Mouse (Mus musculus) lung, adult 2 months (tissue): ENCODE data around the gene Dhcr24. TPM values are rescaled to one million over a fixed set of nuclear protein-coding genes. Genes with fewer than 3 reads are reported as not detected.

ENCODE experiments used
- DNase-seq: peaks from one replicate; pipeline ENCODE4 v3.0.0; 2022
- H3K4me1 ChIP-seq: fragments of 200-500 bp; 2 replicates; pipeline ENCODE4 v1.6.1; 2011; ENCODE audit warnings: low read length; ENCODE audit not compliant: control insufficient read depth, insufficient read depth
- H3K4me3 ChIP-seq: fragments of 200-500 bp; replicated peaks from 2 replicates; pipeline ENCODE3; 2011; ENCODE audit warnings: low read depth, mild to moderate bottlenecking, control low read depth, low read length; ENCODE audit errors: extremely low read depth
- CTCF ChIP-seq: fragments of 200-500 bp; IDR thresholded peaks from 2 replicates; pipeline ENCODE4 v1.5.1; 2011; ENCODE audit warnings: mild to moderate bottlenecking, low read length, control low read depth; ENCODE audit not compliant: insufficient read depth
- POLR2A ChIP-seq: fragments of 200-500 bp; IDR thresholded peaks from 2 replicates; pipeline ENCODE4 v1.6.1; 2011; ENCODE audit warnings: low read depth, mild to moderate bottlenecking, control low read depth, low read length, borderline replicate concordance; ENCODE audit errors: extremely low read depth
- WGBS: fragments of 180-500 bp; shearing (Covaris S2); methylation state at CpG from one replicate; pipeline ENCODE4 v1.1.7; 2018; 5-methylcytosine and 5-hydroxymethylcytosine counted together
- polyA plus RNA-seq: library from polyadenylated mRNA; depleted of rRNA; stranded (reverse); fragments of >200 nt; gene quantifications from 2 replicates; pipeline ENCODE4 v1.2.3, GENCODE M21; 2012

Dhcr24 gene
- polyA plus RNA-seq, 1 experiment: 94.0 TPM

- no peak for DNase-seq
- TF ChIP-seq POLR2A: no peak
- TF ChIP-seq CTCF: no peak
- WGBS: 30% methylated on average over 7 of the region's 7 CpGs
- H3K4me1 ChIP-seq: 0 out of 2 replicates have a peak, but pooled peaks cover 2% of the 10 kb centered on the region
- no peak overlapping the region for H3K4me3 ChIP-seq
Observed at GRCm38 (mm10) chr4:106534256-106534655, 26.6 kb upstream of the Dhcr24 start.

- H3K4me1 ChIP-seq: no peaks in the 10 kb centered on the region
- no peak overlapping the region for H3K4me3 ChIP-seq
- WGBS: 81% methylated on average over 5 of the region's 5 CpGs
- no peak for DNase-seq
- TF ChIP-seq CTCF (no peak), POLR2A (no peak)
Observed at GRCm38 (mm10) chr4:106539756-106540155, 21.1 kb upstream of the Dhcr24 start.

GRCm38 (mm10) chr4:106541491-106541890 lies 19.3 kb upstream of the Dhcr24 start:
- H3K4me1 ChIP-seq: no peaks in the 10 kb centered on the region
- 50% methylated on average over 3 of the region's 3 CpGs for WGBS
- no peak for TF ChIP-seq CTCF
- no peak overlapping the region for H3K4me3 ChIP-seq
- no peak for DNase-seq

GRCm38 (mm10) chr4:106542211-106542610 lies 18.6 kb upstream of the Dhcr24 start:
- no peak for DNase-seq
- TF ChIP-seq CTCF (no peak), POLR2A (no peak)
- no peak overlapping the region for H3K4me3 ChIP-seq
- no peaks in the 10 kb centered on the region for H3K4me1 ChIP-seq
- 74% methylated on average over 2 of the region's 2 CpGs for WGBS

- WGBS: 43% methylated on average over 8 of the region's 8 CpGs
- TF ChIP-seq CTCF (no peak), POLR2A (no peak)
Observed at GRCm38 (mm10) chr4:106545817-106546373, 14.9 kb upstream of the Dhcr24 start.

GRCm38 (mm10) chr4:106546896-106547295 lies 13.9 kb upstream of the Dhcr24 start:
- WGBS: 62% methylated on average over 1 of the region's 1 CpGs

More at GRCm38 (mm10) chr4:106545817-106546373, 14.9 kb upstream of the Dhcr24 start:
- Histone ChIP-seq H3K4me1 (no peaks in the 10 kb centered on the region), H3K4me3 (no peak overlapping the region)
- no peak for DNase-seq

GRCm38 (mm10) chr4:106548113-106548512 lies 12.7 kb upstream of the Dhcr24 start:
- 85% methylated on average over 3 of the region's 3 CpGs for WGBS
- no peak for DNase-seq
- no peak for TF ChIP-seq CTCF
- no peak for TF ChIP-seq POLR2A

More at GRCm38 (mm10) chr4:106546896-106547295, 13.9 kb upstream of the Dhcr24 start:
- Histone ChIP-seq H3K4me3 (no peak overlapping the region), H3K4me1 (no peaks in the 10 kb centered on the region)
- DNase-seq: no peak
- no peak for TF ChIP-seq POLR2A
- no peak for TF ChIP-seq CTCF

GRCm38 (mm10) chr4:106550516-106551166 lies 10.2 kb upstream of the Dhcr24 start:
- no peak for TF ChIP-seq POLR2A
- TF ChIP-seq CTCF: no peak
- WGBS: 46% methylated on average over 8 of the region's 8 CpGs

More at GRCm38 (mm10) chr4:106548113-106548512, 12.7 kb upstream of the Dhcr24 start:
- Histone ChIP-seq H3K4me1 (no peaks in the 10 kb centered on the region), H3K4me3 (no peak overlapping the region)

GRCm38 (mm10) chr4:106557262-106557661 lies 3.6 kb upstream of the Dhcr24 start:
- no peak overlapping the region for H3K4me3 ChIP-seq
- TF ChIP-seq CTCF: no peak
- no peak for TF ChIP-seq POLR2A
- no peaks in the 10 kb centered on the region; the same call in 1 of the 2 replicates for H3K4me1 ChIP-seq
- WGBS: 59% methylated on average over 5 of the region's 5 CpGs
- no peak for DNase-seq

More at GRCm38 (mm10) chr4:106550516-106551166, 10.2 kb upstream of the Dhcr24 start:
- Histone ChIP-seq H3K4me3 (no peak overlapping the region), H3K4me1 (no peaks in the 10 kb centered on the region)
- no peak for DNase-seq

- WGBS: no CpG with 5 or more reads among the region's 1 CpGs
- no peak for DNase-seq
- H3K4me1 ChIP-seq: no peaks in the 10 kb centered on the region; the same call in 1 of the 2 replicates
- no peak overlapping the region for H3K4me3 ChIP-seq
- no peak for TF ChIP-seq CTCF
- no peak for TF ChIP-seq POLR2A
Observed at GRCm38 (mm10) chr4:106557978-106558377, 2.9 kb upstream of the Dhcr24 start.
